Mouse (Mus musculus) heart, adult 2 months (tissue): ENCODE data around the gene Pitpnb.

Source experiments
- CTCF ChIP-seq: fragments of 200-600 bp; IDR thresholded peaks from 2 replicates; pipeline ENCODE4 v1.8.1; 2022; ENCODE audit warnings: antibody characterized with exemption, mild to moderate bottlenecking, moderate library complexity
- POLR2A ChIP-seq: fragments of 200-500 bp; IDR thresholded peaks from 2 replicates; pipeline ENCODE4 v1.6.1; 2011; ENCODE audit warnings: mild to moderate bottlenecking, low read depth, low read length, control low read depth; ENCODE audit not compliant: insufficient read depth

GRCm38 (mm10) chr5:111436260-111436659 lies 105.7 kb downstream of the Pitpnb start:
- TF ChIP-seq POLR2A = no peak
- TF ChIP-seq CTCF = no peak
